Mouse (Mus musculus) CD4-positive, CD25-positive, alpha-beta regulatory T cell, adult 9 weeks (primary cell): ENCODE data around the gene Cant1. TPM values are rescaled to one million over a fixed set of nuclear protein-coding genes. Genes with fewer than 3 reads are reported as not detected.

Experiments used
- polyA plus RNA-seq: library from polyadenylated mRNA; unstranded; fragments of 100-300 nt; shearing (Covaris generic); gene quantifications from one replicate; pipeline ENCODE4 v1.2.1, GENCODE M21; 2017

Cant1 gene
- 47.8 TPM for polyA plus RNA-seq

DNA sequence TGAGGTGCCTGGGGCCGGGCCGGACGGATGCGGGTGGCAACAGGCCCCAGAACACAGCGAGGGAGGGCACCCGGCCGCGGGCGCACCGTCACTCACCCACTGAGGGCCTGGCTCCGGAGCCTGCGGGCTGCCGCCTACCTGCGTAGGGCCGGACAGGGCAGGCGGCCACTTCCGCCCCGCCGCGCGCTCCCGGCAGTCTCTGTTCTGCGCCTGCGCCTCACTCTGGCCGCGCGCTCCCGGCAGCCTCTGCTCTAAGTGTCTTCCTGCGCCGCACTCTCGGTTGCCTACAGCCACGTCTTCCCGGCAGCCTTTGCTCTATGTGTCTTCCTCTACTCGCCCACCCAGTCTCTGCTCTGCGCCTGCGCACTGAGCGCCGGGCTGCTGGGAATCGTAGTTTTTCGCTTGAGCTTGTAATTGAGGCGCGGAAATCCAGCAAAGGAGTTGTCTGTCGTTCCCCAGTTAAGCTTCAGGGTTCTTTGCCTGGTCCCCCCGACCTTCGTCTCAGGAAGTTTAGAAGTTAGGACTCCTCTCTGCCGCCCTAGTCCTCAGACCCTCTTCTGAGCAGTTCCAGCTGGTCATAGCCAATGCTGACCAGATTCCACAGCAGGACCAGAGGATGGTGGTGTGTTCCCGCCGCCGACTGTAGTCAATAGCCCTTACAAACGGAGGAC, at the start of gene Cant1:
Gene Cant1, minus strand, starts transcription at position 253 of the 671 bp plus-strand sequence.

DNA sequence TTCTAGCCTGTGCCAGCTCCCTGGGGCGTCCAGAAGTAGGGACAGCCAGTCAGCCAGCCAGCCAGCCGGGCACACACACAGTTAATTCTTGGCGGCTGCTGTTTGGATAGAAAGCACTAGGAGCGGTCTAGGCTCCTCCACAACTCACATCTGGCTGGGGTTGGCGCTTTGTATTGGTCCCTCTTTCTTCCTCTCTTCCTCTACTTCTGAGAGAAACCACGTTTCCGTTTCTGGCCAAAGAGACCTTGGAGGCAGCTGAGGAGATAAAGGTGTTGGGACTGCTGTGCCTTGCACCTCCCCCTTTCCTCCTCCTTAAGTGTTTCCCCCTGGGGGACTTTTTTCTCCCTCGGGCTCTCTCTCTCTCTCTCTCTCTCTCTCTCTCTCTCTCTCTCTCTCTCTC, 9.1 kb upstream of the Cant1 start, which contains the start of gene C1qtnf1:
Gene C1qtnf1, plus strand, starts transcription at position 218 of the 400 bp plus-strand sequence.

DNA sequence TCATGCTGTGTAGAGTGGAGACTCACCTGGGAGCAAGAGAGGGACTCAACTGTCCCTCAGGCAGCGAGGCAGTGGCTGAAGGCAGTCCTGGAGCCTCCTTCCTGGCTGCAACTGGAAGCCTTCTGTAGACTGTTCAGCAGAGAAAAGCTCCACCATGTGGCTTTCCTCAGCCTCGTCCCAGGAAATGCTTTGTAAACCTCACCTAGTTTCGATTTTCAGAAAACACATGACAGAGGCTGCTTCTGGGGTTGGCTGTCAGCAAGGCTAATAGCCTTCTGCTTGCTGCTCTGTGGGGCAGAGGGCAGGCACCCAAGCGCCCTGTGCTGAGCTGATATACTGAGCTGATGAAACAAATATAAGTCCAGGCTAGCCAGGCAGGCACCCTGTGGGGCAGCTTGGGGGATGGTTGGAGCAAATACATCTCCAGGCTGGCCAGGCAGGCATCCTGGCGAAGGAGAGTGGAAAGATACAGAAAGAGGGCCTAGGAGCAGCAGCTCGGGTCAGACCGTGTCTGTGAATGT, 17.1 kb downstream of the Cant1 start, which contains the start of gene Lgals3bp:
Gene Lgals3bp, minus strand, starts transcription at position 333 of the 521 bp plus-strand sequence.

Other genes with a start within 250 kb of the Cant1 start
- 300 TPM for gene Cyth1, start 170.5 kb downstream of the Cant1 start, polyA plus RNA-seq
- 32.5 TPM for gene Usp36, start 128.8 kb downstream of the Cant1 start, polyA plus RNA-seq
- gene Cep295nl, start 76.6 kb downstream of the Cant1 start, polyA plus RNA-seq = not detected
- 5.9 TPM for gene Timp2, start 63.3 kb downstream of the Cant1 start, polyA plus RNA-seq
- gene Lgals3bp, start 17.0 kb downstream of the Cant1 start, polyA plus RNA-seq = 169 TPM
- gene C1qtnf1, start 9.1 kb upstream of the Cant1 start, polyA plus RNA-seq = not detected
- gene Engase, start 57.7 kb upstream of the Cant1 start, polyA plus RNA-seq = 16.0 TPM